Mouse (Mus musculus) stomach, postnatal 0 days (tissue): Measurements from ENCODE around the gene Gda.

ENCODE experiments used
- CTCF ChIP-seq: IDR thresholded peaks from 2 replicates; pipeline ENCODE4 v1.5.1; 2016; ENCODE audit warnings: antibody characterized with exemption, low read depth, mild to moderate bottlenecking, moderate library complexity
- EP300 ChIP-seq: optimal IDR thresholded peaks from 2 replicates; pipeline ENCODE3; 2016; ENCODE audit warnings: antibody characterized with exemption

- no peak for TF ChIP-seq CTCF
- TF ChIP-seq EP300: no peak
Measured at GRCm38 (mm10) chr19:21480053-21480419, 6.8 kb upstream of the Gda start.
